Mouse (Mus musculus): ENCODE data around the gene Vmn1r38.
"Not testable (repeated sequence)": the region's sequence is repeated elsewhere in the genome, so short reads cannot be mapped to it uniquely, and the experiment has no call there.

Gene Vmn1r38

GRCm38 (mm10) chr6:66782527-66782926 lies at the start of gene Vmn1r38:
Vmn1r38 (minus strand) TSS chr6:66782627.
- not testable (repeated sequence) for DNase-seq

GRCm38 (mm10) chr6:66810509-66810908 lies 28.1 kb upstream of the Vmn1r38 start, which contains the start of gene Vmn1r39:
Vmn1r39 (minus strand) TSS chr6:66810609.
- DNase-seq: no peak

GRCm38 (mm10) chr6:66806311-66806710 lies 23.9 kb upstream of the Vmn1r38 start:
- no peak for DNase-seq

- no peak for DNase-seq
Observed at GRCm38 (mm10) chr6:66805713-66806112, 23.3 kb upstream of the Vmn1r38 start.

GRCm38 (mm10) chr6:66729082-66729481 lies 53.3 kb downstream of the Vmn1r38 start, which contains the start of gene Vmn1r37:
Vmn1r37 (plus strand) TSS chr6:66729382.
- not testable (repeated sequence) for DNase-seq

All from lung, postnatal 10 days (tissue).